Mouse (Mus musculus): ENCODE results near the gene Pdzd2. TPM values are rescaled to one million over a fixed set of nuclear protein-coding genes. Genes with fewer than 3 reads are reported as not detected.

Pdzd2 gene
- total RNA-seq, 2 experiments from 2014 or later: 63.9 to 67.7 TPM

DNA sequence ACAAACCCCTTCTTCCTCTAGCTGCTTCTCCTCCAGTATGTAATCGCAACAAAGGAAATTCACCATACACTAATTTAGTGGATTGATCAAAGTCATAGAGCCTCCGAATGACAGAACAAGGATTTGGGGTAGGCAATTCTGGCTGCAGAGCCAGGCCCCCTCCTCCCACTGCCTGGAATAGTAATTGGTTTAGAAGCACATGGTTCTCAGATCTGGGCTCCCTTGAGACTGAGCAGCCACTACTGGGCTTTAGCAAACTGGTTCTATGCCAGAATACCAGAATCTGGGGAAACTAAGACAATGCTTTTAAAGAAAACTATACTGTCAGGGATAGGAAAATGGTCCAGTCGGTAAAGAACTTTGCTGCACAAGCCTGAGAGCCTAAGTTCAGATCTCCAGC, 90.0 kb downstream of the Pdzd2 start:
- Histone ChIP-seq H3K4me3 (no peak overlapping the region), H3K27ac (no peak overlapping the region)
- no peak for TF ChIP-seq CTCF (conservative IDR thresholded peaks at IDR 0.05)
- DNase-seq (ENCODE audit: low spot score in 2 of 2): no peak

DNA sequence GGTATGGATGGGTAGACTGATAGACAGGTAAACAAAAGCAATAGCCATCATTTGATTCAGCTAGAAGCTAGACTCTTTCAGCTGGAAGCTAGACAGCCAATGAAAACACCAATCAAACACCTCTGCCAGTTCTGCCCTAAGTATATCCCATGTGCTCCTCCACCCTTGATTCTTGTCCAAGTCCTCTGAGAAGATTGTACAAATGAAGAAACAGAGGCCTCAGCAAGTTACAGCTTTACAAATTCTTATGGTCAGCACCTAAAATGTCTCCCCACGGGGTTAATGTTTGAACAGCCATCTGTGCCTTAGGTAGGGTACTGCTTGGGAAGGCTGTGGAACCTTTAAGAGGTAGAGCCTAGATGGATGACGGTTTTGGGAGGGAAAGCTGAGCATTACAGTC, 90.6 kb downstream of the Pdzd2 start:
- H3K27ac ChIP-seq: no peak overlapping the region
- no peak for TF ChIP-seq CTCF (conservative IDR thresholded peaks at IDR 0.05)
- no peak overlapping the region for H3K4me3 ChIP-seq
- no peak for DNase-seq (ENCODE audit: low spot score in 2 of 2)

DNA sequence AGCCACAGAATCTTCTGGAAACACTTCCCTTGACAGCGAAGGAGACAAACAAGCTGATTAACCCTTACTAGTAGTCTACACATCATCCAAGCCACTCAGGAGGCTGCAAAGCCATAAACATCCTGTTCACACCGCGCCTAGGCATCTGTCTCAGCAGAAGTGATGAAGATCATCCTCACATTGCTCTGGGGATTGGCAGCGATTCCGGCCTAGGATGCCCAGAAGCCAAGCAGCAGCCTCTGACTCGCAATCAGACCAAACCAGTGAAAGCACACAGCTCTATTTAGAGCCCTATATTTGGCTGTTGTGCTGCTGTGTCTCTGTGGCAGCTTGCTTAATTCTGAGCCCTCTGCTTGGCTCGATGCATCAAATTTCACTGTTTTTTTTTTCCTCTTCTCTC, 99.0 kb downstream of the Pdzd2 start:
- no peak for TF ChIP-seq CTCF (conservative IDR thresholded peaks at IDR 0.05)
- Histone ChIP-seq H3K27ac (peak overlapping the region; percentile 55), H3K4me3 (no peak overlapping the region)
- DNase-seq (ENCODE audit: low spot score in 2 of 2): peak in 1 of 2 experiments; percentile 29

DNA sequence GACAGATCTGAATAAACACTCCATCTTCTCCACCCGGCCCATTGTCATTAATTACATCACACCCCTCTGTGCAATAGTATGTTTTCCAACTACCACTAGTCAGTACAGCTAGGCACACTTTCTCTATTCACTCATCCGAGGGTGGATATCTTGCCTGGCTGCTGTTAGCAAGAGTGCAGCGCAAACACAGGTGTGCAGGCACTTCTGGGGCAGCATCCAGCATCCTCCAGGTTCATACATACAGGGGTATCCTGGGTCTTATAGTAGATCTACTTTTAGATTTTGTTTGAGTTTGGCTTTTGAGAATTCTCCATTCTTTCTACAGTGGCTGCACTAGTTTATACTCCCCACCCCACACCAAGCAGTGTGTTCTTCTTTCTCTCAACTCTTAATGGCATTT, 99.9 kb downstream of the Pdzd2 start:
- no peak for TF ChIP-seq CTCF (conservative IDR thresholded peaks at IDR 0.05)
- no peak overlapping the region for H3K4me3 ChIP-seq
- H3K27ac ChIP-seq: no peak overlapping the region
- DNase-seq (ENCODE audit: low spot score in 2 of 2): no peak

DNA sequence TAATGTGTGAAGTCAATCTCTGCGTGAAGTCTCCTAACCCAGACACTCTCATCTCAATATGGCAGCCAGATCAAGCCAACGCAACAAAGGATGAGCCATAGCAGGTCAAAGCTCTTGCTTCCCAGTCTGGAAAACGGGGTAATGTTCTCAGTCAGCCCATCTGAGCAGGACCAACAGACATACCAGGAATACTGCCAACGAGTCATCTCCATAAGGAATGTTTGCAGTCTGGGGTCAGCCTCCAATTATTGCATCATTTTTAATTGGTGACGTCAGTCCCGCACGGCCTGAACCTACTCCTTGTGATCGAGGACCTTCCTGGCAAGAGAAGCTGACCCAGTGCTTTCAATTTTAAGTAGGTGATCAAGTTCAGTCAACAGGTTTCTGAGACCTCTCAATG, 100.5 kb downstream of the Pdzd2 start:
- no peak for TF ChIP-seq CTCF (conservative IDR thresholded peaks at IDR 0.05)
- Histone ChIP-seq H3K4me3 (no peak overlapping the region), H3K27ac (no peak overlapping the region)
- no peak for DNase-seq (ENCODE audit: low spot score in 2 of 2)

DNA sequence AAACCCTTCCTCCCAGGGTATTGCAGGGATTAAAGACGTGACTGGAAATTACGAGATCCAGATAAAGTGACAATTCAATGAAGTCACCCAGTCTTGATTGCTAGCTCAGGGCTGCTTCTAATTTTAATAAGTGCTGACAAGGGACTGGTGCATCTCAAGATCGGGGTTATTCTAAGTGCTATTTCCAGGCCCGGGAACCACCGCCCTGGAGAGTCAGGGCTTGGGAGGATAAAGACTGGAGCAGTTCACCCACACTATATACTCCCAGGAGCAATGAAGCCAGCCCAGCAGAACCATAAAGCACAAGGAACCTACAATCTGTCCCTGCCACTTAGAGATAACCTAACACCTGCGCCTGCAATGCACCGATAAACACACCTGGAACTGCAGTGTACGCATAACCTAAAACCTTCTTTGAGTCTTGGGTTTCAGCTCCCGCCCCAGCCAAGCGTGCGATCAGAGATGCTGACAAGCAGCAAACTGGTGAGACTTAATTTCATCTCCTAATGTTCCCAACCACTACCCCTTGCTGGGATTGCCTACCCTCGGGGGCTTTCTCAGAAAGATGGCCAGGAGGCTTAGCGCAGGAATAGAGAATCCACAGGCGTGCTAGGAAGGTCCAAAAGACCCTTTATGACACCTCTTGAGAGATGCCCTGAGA, 101.2 kb downstream of the Pdzd2 start:
- DNase-seq (ENCODE audit: low spot score in 2 of 2): no peak
- Histone ChIP-seq H3K4me3 (no peak overlapping the region), H3K27ac (no peak overlapping the region)
- TF ChIP-seq CTCF (conservative IDR thresholded peaks at IDR 0.05): no peak

DNA sequence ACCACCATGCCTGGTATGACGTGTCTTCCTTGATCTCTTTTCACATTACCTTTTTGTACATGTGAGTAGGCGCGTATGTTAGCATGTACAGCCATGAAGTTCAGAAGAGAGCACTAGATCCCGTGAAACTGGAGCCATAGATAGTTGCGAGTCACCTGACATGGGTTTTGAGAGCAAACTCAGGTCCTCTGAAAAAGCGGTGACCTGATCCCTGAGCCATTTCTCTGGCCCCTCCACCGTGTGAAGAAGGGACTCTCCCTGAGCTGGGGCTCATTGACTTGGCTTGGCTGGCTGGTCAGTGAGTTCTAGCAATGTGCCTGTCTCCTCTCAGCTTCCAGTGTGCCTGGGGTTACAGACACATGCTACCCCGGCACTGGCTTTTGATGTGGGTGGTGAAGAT, 102.2 kb downstream of the Pdzd2 start:
- TF ChIP-seq CTCF (conservative IDR thresholded peaks at IDR 0.05): no peak
- Histone ChIP-seq H3K27ac (no peak overlapping the region), H3K4me3 (no peak overlapping the region)
- DNase-seq (ENCODE audit: low spot score in 2 of 2): no peak

DNA sequence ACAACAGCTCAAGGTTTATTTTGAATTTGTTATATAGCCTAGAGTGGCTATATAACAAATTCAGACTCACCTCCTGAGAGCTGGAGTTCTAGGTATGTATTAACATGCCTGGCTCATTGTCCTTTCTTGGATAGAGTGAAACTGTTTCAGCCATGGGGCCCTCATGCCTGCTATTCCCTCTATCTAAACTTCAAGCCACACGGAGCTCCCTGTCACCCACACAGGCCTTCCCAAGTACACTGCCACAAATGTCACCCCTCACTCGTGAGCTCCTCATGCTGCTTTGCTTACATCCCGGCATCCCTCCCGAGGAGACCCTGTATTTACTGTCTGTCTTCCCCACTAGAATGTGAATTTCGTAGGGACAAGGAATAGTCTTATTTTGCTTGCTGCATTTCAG, 103.3 kb downstream of the Pdzd2 start:
- no peak for DNase-seq (ENCODE audit: low spot score in 2 of 2)

DNA sequence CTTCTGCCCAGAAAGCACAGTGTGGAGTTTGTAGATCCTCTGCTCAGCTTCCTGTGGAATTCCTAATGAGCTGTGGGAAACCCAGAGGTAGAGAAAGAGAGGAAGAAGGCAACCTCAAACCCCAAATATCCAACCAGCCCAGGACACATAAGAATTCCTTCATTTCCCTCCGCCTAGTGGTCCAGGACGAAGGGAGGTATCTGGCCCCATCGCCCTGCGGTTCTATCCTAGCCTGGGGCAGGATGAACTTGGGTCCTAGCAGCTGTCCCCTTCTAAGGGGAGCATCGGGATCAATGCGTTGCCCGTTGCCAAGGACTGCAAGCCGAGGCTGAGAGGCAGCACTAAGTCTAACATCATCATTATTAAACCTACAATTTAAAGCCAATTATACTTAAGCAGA, 104.8 kb downstream of the Pdzd2 start:
- Histone ChIP-seq H3K4me3 (no peak overlapping the region), H3K27ac (no peak overlapping the region)
- no peak for DNase-seq (ENCODE audit: low spot score in 2 of 2)
- no peak for TF ChIP-seq CTCF (conservative IDR thresholded peaks at IDR 0.05)

More for the DNA sequence above, 103.3 kb downstream of the Pdzd2 start:
- H3K4me3 ChIP-seq: no peak overlapping the region
- no peak for TF ChIP-seq CTCF (conservative IDR thresholded peaks at IDR 0.05)
- no peak overlapping the region for H3K27ac ChIP-seq

DNA sequence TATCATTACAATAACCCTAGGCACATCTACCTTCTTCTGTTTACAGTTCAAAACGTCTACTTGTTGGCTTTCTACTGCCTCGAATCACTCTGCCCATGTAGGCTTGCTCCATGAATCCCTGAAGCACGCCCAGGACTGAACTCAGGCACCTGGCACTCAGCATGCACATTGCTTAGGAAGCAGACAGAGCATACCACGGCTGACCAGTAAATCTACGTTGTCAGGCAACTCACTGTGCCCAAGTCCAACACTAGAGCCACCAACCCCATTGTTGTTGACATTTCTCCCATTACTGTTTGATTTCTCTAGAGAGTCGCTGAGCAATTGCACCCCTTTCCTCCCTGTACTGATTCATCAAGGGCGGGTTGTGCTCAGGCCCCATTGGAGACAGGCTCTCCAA, 110.6 kb downstream of the Pdzd2 start:
- no peak overlapping the region for H3K27ac ChIP-seq
- TF ChIP-seq CTCF (conservative IDR thresholded peaks at IDR 0.05): no peak
- DNase-seq (ENCODE audit: low spot score in 2 of 2): no peak
- no peak overlapping the region for H3K4me3 ChIP-seq

DNA sequence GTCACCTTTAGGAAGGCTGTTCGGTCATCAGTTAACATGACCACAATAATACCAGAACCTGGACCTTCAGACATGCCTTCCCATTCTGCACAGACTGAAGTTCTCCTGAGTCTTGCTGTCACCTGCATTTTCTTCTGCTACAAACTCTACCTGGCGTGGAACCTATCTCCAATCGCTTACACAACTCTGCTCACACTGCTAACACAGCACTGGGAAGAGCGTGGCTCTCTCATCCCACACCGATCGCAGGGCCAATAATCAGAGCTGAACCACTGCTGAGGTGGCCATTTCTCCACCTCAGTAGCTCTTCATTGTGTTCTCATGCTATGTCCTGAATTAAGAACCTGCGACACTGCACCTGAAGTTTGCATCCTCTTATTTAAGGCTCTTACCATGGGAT, 111.3 kb downstream of the Pdzd2 start:
- no peak for DNase-seq (ENCODE audit: low spot score in 2 of 2)
- TF ChIP-seq CTCF (conservative IDR thresholded peaks at IDR 0.05): no peak
- no peak overlapping the region for H3K4me3 ChIP-seq
- H3K27ac ChIP-seq: no peak overlapping the region

DNA sequence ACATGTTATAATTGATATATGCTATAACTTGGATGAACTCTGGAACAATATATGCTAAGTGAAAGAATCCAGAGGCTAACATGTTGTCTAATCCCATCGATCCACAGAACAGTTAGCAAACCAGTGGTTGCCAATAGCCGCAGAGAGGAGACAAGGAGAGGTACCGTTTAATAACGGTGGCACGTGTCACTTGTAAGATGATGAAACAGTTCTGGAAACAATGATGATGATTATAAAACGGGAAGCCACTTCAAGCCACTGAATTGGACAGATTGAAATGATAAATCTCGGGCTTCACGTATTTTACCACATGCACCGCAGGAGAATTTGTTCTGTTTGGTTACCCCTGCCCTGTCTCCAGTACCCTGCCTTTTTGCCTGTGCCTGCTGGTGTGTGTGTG, 112.8 kb downstream of the Pdzd2 start:
- no peak for DNase-seq (ENCODE audit: low spot score in 2 of 2)
- no peak overlapping the region for H3K4me3 ChIP-seq
- no peak for TF ChIP-seq CTCF (conservative IDR thresholded peaks at IDR 0.05)
- H3K27ac ChIP-seq: no peak overlapping the region

DNA sequence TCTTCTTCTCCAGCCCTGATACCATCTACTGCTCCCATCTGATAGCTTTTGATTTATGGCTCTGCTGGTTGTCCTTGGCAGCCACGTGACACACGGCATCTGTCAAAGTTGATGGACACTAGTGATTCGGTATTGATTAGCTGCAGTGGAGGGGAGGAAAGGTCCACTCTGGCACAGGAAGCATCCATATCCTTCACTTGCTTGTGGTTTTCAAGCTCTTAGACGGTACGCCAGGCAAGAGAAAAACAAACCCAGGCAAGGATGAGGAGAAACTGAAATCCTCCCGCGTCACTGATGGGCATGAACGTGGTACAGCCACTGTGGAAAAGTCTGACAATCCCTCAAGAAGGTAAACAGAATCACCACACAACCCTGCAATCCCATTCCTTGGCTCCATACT, 113.6 kb downstream of the Pdzd2 start:
- no peak for TF ChIP-seq CTCF (conservative IDR thresholded peaks at IDR 0.05)
- no peak overlapping the region for H3K4me3 ChIP-seq
- DNase-seq (ENCODE audit: low spot score in 2 of 2): no peak
- no peak overlapping the region for H3K27ac ChIP-seq

DNA sequence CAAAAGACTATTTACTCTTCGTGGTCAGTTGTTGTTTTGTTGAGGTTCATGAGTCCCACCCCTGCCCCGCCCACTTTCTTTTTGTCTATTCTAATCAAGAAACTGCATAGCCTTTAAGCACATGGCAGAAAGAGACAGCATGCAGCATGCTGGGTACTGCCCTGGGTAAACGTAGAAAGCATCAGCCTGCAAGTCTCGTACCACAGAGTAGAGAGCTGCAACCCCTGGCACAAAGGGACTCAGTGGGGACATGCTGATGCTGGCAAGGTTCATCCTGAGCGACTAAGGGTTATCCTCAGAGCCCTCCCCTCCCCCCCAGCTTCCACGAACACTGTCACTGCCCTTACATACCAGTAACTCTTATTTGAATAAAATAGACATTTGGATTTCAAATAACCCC, 114.2 kb downstream of the Pdzd2 start:
- Histone ChIP-seq H3K4me3 (no peak overlapping the region), H3K27ac (no peak overlapping the region)
- TF ChIP-seq CTCF (conservative IDR thresholded peaks at IDR 0.05): no peak
- no peak for DNase-seq (ENCODE audit: low spot score in 2 of 2)

DNA sequence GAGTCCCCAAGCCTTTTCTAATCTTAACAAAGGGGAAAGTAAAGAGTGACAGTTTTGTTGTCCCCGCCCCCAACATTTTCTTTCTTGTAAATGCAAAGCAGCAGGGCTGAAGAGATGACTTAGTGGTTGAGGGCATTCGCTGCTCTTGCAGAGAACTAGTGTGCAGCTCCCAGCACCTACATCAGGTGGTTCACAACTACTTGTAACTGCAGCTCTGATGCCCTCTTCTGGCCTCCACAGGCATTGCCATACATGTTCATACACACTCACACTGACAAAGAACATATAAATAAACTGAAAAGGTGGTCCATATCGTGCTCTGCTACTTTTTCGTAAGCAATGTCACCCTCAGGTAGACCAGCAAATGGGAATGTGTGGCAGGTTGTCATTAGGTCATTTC, 116.2 kb downstream of the Pdzd2 start:
- peak; percentile 29; the same call in 1 of the 2 replicates for TF ChIP-seq CTCF (conservative IDR thresholded peaks at IDR 0.05)
- no peak for DNase-seq (ENCODE audit: low spot score in 2 of 2)
- Histone ChIP-seq H3K4me3 (no peak overlapping the region), H3K27ac (no peak overlapping the region)

Measured in layer of hippocampus, adult 2 months (tissue).